Mouse (Mus musculus) brown adipose tissue, adult 24 weeks (tissue): ENCODE measurements around the gene Barx2. TPM values are rescaled to one million over a fixed set of nuclear protein-coding genes. Genes with fewer than 3 reads are reported as not detected.

Experiments used
- polyA plus RNA-seq: library from polyadenylated mRNA; stranded (reverse); fragments of >200 nt; gene quantifications from 2 replicates; pipeline ENCODE4 v1.2.4, GENCODE M21; 2012; ENCODE audit not compliant: missing spikeins, insufficient read depth, insufficient read length

Gene Barx2
- polyA plus RNA-seq, 1 experiment, result not detected

Other genes with a start within 250 kb of the Barx2 start
- gene Arhgap32, start 202.7 kb upstream of the Barx2 start, polyA plus RNA-seq, result 13.0 and 14.6 TPM in 2 replicates